Mouse (Mus musculus): ENCODE measurements around the gene Tceal8.
"Not testable (repeated sequence)": the region's sequence is repeated elsewhere in the genome, so short reads cannot be mapped to it uniquely, and the experiment has no call there.

Gene Tceal8

DNA sequence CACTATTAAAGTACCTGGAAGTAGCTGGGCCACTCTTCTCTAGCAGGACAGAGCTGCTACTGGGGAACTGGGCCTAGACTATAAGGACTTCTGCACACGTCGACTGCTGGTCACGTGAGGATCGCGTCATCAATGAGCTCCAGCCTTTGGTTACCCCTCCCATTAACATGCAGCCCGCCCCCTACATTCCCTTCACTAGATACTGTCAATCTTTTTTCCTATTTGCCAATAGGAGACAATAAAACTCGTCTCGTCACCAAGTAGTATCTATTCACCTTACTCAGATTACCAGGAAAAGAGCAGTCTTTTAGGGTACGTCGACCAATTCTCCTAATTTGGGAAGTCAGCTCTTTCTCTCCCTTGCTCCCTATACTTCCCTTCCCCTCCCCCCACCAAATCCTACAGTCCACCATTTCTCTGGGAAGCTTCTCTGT lies at the start of gene Tceal8:
Tceal8 (minus strand) TSS at position 225 of the 434 bp plus-strand sequence.
- DNase-seq (ENCODE audit: low read depth, low spot score), result no peak

DNA sequence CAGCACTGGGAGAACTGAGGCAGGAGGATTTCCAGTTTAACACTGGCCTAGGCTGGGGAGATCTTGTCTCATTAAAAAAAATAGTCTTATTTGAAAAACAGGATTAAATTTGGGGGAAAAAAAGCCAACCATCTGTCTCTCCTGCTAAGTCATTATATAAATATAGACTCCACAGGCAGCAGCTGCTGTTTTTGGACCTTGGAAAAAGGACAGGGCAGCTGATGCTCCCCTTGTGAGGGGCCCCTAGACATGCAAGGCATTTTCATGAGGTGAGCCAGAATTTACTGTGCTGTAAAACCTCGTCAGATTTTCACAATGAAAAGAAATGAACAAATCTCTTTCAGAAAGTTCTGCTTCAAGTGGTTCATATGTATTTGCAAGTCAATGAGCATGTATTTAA lies 44.2 kb upstream of the Tceal8 start:
- DNase-seq (ENCODE audit: low read depth, low spot score), result no peak

DNA sequence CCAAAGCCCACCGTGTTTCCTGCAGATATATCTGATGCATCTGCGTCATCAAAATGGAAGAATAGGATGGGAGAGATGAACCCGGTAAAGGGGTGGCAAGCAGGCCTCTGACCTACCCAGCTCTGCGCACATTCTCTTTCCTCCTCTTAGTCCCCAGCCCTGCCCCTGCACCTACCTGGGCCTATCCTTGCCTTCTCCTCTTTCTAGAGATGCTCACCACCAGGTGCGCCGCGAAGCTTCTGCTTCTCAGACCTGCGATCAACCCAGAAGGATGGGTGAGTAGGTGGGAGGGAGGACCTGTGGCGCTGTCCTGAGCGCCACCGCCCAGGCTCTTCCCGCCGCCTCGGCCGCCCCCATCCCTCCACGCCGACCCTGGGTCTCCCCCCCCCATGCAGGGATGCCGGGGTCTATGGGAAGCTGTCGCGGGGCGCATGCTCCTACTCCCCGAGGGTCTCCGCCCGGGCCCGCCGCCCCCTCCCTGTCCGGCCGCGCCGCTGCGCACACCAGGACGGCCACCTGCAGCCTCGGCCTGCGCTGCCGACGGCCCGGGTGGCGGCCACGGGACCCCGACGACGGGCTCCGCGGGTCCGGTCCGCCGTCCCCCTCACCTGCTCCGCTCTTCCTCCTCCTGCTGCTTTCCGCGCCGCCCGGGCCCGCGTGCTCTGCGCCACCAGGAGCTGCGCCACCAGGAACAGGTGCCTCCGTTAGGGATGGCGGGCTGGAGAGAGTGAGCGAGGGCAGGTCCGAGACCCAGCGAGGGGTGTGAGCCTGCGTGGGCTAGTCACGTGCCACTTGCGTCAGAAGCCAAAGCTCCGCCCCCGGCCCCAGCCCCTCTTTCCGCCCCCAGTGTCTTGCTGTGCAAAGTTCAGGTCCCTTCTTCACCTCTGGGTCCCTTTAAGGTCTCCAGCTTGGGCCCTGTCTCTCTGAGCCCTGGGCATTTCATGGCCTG lies 42.9 kb upstream of the Tceal8 start, which contains the start of the genes Tceal7 and Bex1:
Tceal7 (plus strand) TSS at position 51 of the 949 bp plus-strand sequence.
Bex1 (minus strand) TSS at position 785 of the 949 bp plus-strand sequence.
- DNase-seq (ENCODE audit: low read depth, low spot score), result not testable (repeated sequence)

DNA sequence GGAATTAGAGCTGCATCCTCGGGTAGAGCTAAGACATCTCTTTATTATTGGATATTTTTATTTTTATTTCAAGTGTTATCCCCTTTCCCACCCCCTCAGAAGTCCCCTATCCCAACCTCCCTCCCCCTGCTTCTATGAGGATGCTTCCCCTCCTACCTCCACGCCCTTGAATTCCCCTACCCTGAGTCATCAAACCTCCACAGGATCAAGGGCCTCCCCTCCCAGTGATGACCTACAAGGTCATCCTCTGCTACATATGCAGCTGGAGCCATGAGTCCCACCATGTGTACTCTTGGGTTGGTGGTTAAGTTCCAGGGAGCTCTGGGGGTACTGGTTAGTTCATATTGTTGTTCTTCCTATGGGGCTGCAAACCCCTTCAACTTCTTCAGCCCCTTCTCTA lies 41.3 kb upstream of the Tceal8 start:
- DNase-seq (ENCODE audit: low read depth, low spot score), result no peak

DNA sequence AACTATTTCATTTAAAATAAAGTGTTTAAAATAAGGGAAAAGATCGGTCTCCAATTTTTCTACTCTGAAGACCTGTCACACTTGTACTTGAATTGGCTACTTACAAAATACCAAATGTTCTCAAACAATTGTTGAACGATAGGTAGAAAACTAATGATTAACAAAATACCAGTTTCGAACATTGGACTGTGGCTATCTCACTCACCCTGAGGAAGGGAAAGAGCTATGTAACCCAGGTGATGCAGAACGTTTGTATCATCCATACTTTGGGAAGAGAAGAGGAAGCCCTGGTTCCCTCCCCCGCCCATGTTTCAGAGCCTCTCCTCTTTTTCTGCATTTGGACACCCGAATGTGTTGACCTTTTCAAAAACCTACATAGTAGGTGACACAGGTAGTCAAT lies 32.3 kb upstream of the Tceal8 start:
- DNase-seq (ENCODE audit: low read depth, low spot score), result no peak

DNA sequence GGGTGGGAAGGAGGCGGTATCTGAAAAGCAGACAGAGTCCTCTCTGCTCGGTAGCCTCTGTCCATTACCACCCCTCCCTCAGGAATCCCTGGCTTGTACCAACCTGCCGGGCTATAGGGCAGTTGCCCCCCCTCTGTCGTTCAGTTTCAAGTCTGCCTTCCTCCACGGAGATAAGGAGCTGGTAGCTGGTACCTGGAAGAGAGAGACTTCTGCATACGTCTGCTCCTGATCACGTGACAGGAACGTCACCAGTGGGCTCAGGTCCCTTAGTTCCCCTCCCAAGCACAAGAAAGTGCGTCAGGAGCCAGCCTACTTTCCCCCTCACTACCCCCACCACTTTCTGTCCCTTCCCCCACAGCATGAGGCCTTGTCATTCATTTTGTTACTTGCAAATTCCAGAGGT lies 31.5 kb upstream of the Tceal8 start, which contains the start of gene Tceal5:
Tceal5 (minus strand) TSS at position 213 of the 403 bp plus-strand sequence.
- DNase-seq (ENCODE audit: low read depth, low spot score), result no peak

DNA sequence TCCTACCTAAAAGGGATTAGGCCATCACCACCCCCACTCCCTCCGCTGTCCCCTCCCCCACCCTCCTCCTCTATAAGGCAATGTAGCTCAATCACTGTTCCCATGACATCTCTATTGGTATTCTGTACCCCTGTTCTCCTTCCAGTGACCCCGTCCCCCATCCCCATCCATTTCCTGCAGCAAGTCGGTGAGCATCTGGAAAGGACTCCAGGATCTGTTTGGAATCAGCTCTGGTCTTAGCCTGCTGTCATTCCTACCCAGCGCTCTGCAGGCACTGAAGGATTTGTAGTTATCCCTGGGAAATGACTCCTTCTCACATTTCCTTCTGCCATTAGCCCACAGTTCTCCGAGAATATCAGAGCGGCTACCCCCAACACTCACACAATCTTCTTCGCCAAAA lies 31.1 kb upstream of the Tceal8 start:
- no peak for DNase-seq (ENCODE audit: low read depth, low spot score)

- peak; percentile 4 for DNase-seq (ENCODE audit: low read depth, low spot score)
Observed at GRCm38 (mm10) chrX:136196873-136197272, 24.7 kb upstream of the Tceal8 start.

DNA sequence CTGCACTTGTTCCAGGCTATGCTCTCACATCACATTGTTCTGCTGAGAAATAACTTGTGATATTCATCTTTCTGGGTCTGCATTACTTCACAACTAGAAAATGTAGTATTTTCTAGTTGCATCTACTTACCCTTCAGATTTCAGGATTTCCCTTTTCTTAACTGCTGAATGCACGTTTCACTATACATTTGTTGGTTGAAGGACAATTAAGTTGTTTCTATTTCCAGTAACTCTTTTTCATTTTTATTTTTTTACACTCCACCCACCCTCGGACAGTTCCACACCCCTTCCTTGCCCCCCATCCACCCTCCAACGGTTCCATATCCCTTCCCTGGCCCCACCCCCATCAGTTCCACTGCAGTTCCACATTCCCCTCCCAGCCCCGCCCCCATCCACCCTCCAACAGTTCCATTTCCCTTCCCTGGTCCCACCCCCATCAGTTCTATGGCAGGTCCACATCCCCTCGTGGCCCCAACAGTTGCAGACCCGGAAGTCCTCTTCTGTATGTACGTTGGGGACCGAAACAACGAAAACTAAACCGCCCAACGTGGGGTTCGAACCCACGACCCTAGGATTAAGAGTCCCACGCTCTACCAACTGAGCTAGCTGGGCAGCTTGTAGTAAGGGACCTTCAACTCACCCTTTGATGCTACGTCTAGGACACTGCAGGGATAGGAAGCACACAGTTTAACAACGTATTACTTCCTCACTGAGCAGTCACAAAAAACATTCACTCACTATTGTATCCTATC lies 23.2 kb upstream of the Tceal8 start:
- no peak for DNase-seq (ENCODE audit: low read depth, low spot score)

DNA sequence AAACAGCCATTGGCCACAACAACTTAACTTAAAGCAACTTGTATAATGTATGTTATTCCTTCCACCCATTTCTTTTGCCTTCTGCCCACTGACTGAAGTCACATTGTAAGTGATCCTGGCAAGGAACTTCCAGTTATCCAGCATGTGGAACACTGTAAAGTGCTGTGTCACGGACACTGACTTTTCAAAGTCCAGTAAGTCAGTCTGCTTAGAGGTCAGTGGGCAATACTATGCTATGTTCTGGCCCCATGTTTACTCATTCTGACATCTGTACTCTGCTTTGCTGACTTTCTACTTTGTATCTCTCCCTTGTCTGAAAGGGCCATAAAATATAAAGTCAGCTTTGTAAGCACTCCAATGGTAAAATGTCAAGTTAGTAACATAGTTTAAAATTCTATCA lies 11.0 kb upstream of the Tceal8 start:
- DNase-seq (ENCODE audit: low read depth, low spot score), result no peak

- DNase-seq (ENCODE audit: low read depth, low spot score), result no peak
Observed at GRCm38 (mm10) chrX:136180897-136181553, 8.9 kb upstream of the Tceal8 start.

- no peak for DNase-seq (ENCODE audit: low read depth, low spot score)
Observed at GRCm38 (mm10) chrX:136172786-136173185, 644 bp upstream of the Tceal8 start.

DNA sequence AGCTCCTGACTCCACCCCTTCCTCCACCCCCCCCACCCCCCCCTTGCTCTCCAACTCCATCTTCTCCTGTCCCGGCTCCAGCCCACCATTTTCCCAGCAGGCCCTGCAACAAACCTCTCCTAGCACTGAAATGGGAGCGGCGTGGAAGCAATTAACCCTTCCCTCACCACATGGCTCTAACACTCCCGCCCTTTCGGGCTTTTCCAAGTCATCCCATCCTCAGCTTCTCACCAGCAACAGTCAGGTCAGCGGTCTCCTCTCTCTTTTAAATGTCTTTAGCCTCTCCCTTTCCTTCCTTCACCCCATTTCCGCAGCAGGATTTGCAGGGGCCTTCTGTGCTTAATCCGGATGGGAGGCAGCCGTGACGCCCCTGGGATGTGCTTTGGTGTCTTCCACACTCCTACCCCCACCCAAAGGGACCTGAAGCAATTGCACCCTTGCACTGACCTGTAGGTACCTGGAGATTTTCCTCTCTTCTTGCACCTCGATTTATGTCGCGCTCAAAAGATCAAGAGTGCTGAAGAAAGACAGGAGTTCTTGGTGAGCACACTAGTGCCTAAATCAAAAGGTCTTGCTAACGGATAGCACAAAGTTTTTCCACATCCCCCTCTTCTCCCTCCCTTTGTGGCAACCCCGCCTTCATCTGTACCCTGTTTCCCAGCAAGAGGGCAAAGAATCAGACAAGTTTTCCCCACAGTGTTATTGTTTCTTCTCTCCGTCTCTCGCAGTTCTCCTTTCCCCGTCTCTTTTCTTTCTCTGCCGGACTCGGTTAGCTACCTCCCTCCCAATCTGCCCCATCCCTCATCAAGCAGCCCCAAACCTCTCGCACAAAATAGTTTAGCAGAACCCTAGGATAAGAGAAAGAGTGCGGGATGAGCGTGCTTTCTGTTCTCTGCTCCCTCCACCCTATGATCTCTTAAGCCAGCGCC lies 689 bp downstream of the Tceal8 start:
- DNase-seq (ENCODE audit: low read depth, low spot score), result no peak

GRCm38 (mm10) chrX:136170625-136171024 lies 1.5 kb downstream of the Tceal8 start:
- DNase-seq (ENCODE audit: low read depth, low spot score), result no peak

DNA sequence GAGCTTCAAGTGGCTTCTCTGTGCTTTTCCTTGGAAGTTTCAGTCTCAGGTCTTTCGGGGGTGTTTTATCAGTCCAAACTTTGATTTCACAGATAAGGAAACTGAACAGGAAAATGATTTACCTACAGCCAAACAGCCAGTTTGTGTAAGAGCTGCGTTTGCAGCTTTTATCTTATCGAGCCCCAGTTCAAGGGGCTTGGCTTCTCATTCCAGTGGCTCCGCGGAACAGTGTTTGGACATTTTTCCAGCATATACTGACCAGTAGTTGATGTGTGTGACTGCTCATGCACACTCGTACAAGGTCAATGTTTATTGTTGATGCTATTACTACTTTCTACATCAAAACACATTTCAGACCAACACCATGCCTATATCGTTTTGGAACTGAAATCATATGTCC lies 27.9 kb downstream of the Tceal8 start:
- no peak for DNase-seq (ENCODE audit: low read depth, low spot score)

GRCm38 (mm10) chrX:136143711-136144110 lies 28.4 kb downstream of the Tceal8 start:
- no peak for DNase-seq (ENCODE audit: low read depth, low spot score)

GRCm38 (mm10) chrX:136141385-136141784 lies 30.8 kb downstream of the Tceal8 start:
- DNase-seq (ENCODE audit: low read depth, low spot score), result no peak

GRCm38 (mm10) chrX:136139640-136140004 lies 32.5 kb downstream of the Tceal8 start:
- not testable (repeated sequence) for DNase-seq (ENCODE audit: low read depth, low spot score)

- DNase-seq (ENCODE audit: low read depth, low spot score), result not testable (repeated sequence)
Observed at GRCm38 (mm10) chrX:136138827-136139639, 33.1 kb downstream of the Tceal8 start, which contains the start of gene Bex4. TSS of gene Bex4 (plus strand) at chrX:136138996.

DNA sequence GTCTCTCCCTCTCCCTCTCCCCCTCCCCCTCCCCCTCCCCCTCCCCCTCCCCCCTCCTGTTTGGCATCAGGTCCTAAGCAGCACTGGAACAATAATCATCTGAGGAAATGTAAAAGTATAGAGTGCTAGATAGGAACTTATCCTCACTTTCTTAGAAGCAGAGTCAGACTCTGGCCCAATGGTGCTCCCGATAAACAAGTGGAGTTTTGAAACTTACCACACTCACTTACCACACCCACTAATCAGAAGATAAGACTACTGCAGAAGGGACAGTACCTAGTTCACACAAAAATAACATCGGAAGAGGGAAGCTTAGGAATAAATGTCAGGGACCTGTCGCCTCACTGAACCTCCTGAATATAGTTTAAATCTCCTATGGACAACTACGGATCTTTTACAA lies 36.6 kb downstream of the Tceal8 start:
- no peak for DNase-seq (ENCODE audit: low read depth, low spot score)

Data from CD4-positive helper T cell, adult 2 months (primary cell).